Mouse (Mus musculus) kidney, postnatal 0 days (tissue): ENCODE results near the gene Fam122a. TPM values are rescaled to one million over a fixed set of nuclear protein-coding genes. Genes with fewer than 3 reads are reported as not detected.

ENCODE experiments used
- ATAC-seq: fragments of 200-750 bp; cut with Nextera tagmentation; replicated peaks from 2 replicates; pipeline ENCODE4 v1.8.0; 2017; ENCODE audit warnings: low read depth, moderate number of reproducible peaks, moderate TSS enrichment, moderate library complexity; ENCODE audit not compliant: low FRiP score
- DNase-seq: peaks from one replicate; pipeline ENCODE4 v3.0.0-alpha.2; 2016; ENCODE audit warnings: low spot score
- H3K27ac ChIP-seq: fragments of 300-500 bp; sonication (generic); 2 replicates; pipeline ENCODE4 v1.5.1; 2014; ENCODE audit warnings: mild to moderate bottlenecking
- H3K27me3 ChIP-seq: fragments of 300-500 bp; sonication (generic); 2 replicates; pipeline ENCODE4 v1.6.1; 2014; ENCODE audit warnings: low read length, mixed read lengths; ENCODE audit not compliant: insufficient read depth
- H3K36me3 ChIP-seq: fragments of 300-500 bp; sonication (generic); 2 replicates; pipeline ENCODE4 v1.6.1; 2014; ENCODE audit warnings: low read length, mixed read lengths; ENCODE audit not compliant: insufficient read depth
- H3K4me1 ChIP-seq: fragments of 300-500 bp; sonication (generic); replicated peaks from 2 replicates; pipeline ENCODE4 v1.6.1; 2014; ENCODE audit warnings: antibody characterized with exemption, low read length, mixed read lengths; ENCODE audit not compliant: insufficient read depth
- H3K4me2 ChIP-seq: fragments of 300-500 bp; sonication (generic); 2 replicates; pipeline ENCODE4 v1.6.1; 2014; ENCODE audit warnings: mild to moderate bottlenecking, low read length, moderate library complexity, mixed read lengths
- H3K4me3 ChIP-seq: fragments of 300-500 bp; sonication (generic); replicated peaks from 2 replicates; pipeline ENCODE4 v1.5.1; 2014; ENCODE audit warnings: low read depth, low read length
- H3K9ac ChIP-seq: fragments of 300-500 bp; sonication (generic); 2 replicates; pipeline ENCODE4 v1.6.1; 2014; ENCODE audit warnings: low read depth, low read length
- H3K9me3 ChIP-seq: fragments of 300-500 bp; sonication (generic); replicated peaks from 2 replicates; pipeline ENCODE4 v1.6.1; 2016; ENCODE audit warnings: low read length, inconsistent platforms, mixed read lengths
- CTCF ChIP-seq: IDR thresholded peaks from 2 replicates; pipeline ENCODE4 v1.5.1; 2016; ENCODE audit warnings: antibody characterized with exemption, low read depth, mild to moderate bottlenecking, moderate library complexity
- WGBS: fragments of 180-500 bp; shearing (Covaris S2); extraction: QIAGEN DNeasy Blood & Tissue Kit; methylation state at CpG from one replicate; pipeline ENCODE4 v1.1.7; 2014; 5-methylcytosine and 5-hydroxymethylcytosine counted together
- polyA plus RNA-seq: library from polyadenylated mRNA; unstranded; fragments of >200 nt; fragmentation: Nextera tagmentation; extraction: Ambion mirVana; gene quantifications from 2 replicates; pipeline ENCODE4 v1.2.1, GENCODE M21; 2015

The Fam122a gene
- polyA plus RNA-seq, 1 experiment from 2014 or later = 65.6 TPM

DNA sequence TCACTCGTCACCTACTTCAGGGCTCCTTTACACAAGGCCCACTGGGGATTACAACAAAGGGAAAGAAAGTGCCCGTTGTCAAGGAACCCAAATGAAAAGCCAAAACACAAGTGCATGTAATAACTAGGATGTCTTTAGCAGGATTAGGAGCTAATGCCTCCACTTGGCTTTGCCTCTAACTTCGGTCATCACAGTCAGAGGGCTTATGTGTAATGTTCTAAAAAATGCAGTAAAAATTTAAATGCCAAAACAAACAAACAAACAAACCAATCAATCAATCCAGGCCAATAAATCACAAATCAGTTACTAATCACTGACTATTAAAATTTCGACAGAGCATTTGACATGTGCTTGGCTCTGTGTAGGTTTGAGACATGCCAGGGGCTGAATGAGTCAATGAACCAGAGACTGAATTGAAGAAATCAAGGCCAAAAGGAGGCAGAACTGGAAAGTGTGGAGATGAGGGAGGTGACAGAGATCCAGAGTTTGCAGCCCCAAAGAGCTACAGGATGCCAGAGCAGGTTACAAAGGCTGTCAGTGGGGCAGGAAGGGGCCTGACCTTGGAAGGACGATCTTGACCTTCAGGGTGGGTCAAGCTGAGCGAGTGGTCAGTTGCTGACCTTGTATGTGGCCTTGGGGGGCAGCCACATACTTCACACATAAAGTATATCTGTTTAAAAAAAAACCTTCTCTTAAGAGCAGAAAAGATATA is 21.8 kb downstream of the Fam122a start:
- no peak for ATAC-seq

DNA sequence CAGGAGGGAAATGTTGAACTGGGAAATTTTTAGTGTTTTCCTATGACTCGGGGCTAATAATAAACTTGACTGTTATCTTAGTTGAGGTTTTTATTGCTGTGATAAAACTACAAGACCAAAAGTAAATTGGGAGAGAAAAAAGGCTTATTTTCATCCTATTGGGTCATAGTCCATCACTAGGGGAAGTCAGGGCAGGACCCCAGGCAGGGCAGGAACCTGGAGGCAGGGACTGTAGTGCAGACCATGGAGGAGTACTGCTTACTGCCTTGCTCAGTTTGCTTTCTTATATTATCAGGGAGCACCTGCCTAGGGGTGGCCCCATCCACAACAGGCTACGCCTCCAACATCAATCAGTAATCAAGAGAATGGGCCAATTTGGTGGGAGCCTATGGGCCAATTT is 22.7 kb downstream of the Fam122a start:
- H3K4me2 ChIP-seq = no peak overlapping the region
- no peak for TF ChIP-seq CTCF
- no peak for ATAC-seq
- 71% methylated on average over 2 of the region's 2 CpGs for WGBS
- DNase-seq = no peak
- H3K36me3 ChIP-seq = no peaks in the 10 kb centered on the region
- H3K27me3 ChIP-seq = no peaks in the 10 kb centered on the region
- no peak overlapping the region for H3K27ac ChIP-seq
- H3K4me1 ChIP-seq = no peaks in the 10 kb centered on the region
- no peaks in the 10 kb centered on the region for H3K9me3 ChIP-seq
- H3K9ac ChIP-seq = no peak overlapping the region
- no peak overlapping the region for H3K4me3 ChIP-seq

More for the DNA sequence above, 21.8 kb downstream of the Fam122a start:
- WGBS = 77% methylated on average over 6 of the region's 6 CpGs
- Histone ChIP-seq H3K9me3 (no peaks in the 10 kb centered on the region), H3K36me3 (no peaks in the 10 kb centered on the region), H3K4me1 (no peaks in the 10 kb centered on the region), H3K9ac (no peak overlapping the region), H3K4me3 (no peak overlapping the region), H3K27ac (no peak overlapping the region), H3K4me2 (no peak overlapping the region), H3K27me3 (no peaks in the 10 kb centered on the region)
- DNase-seq = no peak
- no peak for TF ChIP-seq CTCF

GRCm38 (mm10) chr19:24453379-24453778 is 23.8 kb downstream of the Fam122a start:
- TF ChIP-seq CTCF = no peak
- DNase-seq (no peak), ATAC-seq (no peak)
- no peaks in the 10 kb centered on the region for H3K27me3 ChIP-seq
- H3K9ac ChIP-seq = no peak overlapping the region
- WGBS = 78% methylated on average over 13 of the region's 13 CpGs
- no peaks in the 10 kb centered on the region for H3K4me1 ChIP-seq
- H3K9me3 ChIP-seq = no peaks in the 10 kb centered on the region
- H3K4me2 ChIP-seq = no peak overlapping the region
- H3K36me3 ChIP-seq = no peaks in the 10 kb centered on the region
- no peak overlapping the region for H3K27ac ChIP-seq
- H3K4me3 ChIP-seq = no peak overlapping the region

DNA sequence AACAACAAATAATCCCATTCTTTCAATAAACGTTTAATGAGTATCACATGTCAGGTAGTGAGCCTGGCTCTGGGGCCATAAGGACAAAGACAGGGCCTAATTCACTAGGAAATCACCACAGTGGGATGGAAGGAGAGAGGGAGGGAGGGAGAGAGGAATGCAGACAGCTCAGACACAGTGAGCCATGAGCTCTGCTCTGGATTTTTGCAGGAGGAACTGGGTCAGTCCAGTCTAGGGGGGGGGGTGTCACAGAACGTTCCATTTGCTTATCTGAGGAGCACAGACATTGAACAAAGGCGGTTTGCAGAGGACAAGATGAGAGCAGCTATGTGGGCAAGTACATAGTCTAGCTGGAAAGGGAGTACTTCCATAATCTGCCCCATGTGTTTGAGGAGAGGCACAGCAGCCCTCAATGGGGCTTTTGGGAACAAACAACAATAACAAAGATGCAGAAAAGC is 24.7 kb downstream of the Fam122a start:
- H3K4me2 ChIP-seq = no peak overlapping the region
- H3K27ac ChIP-seq = no peak overlapping the region
- no peaks in the 10 kb centered on the region for H3K36me3 ChIP-seq
- WGBS = 25% methylated on average over 3 of the region's 3 CpGs
- H3K4me3 ChIP-seq = no peak overlapping the region
- H3K9ac ChIP-seq = no peak overlapping the region
- TF ChIP-seq CTCF = no peak
- H3K27me3 ChIP-seq = no peaks in the 10 kb centered on the region
- DNase-seq = peak; percentile 29
- no peak for ATAC-seq
- H3K9me3 ChIP-seq = no peaks in the 10 kb centered on the region
- H3K4me1 ChIP-seq = no peaks in the 10 kb centered on the region

DNA sequence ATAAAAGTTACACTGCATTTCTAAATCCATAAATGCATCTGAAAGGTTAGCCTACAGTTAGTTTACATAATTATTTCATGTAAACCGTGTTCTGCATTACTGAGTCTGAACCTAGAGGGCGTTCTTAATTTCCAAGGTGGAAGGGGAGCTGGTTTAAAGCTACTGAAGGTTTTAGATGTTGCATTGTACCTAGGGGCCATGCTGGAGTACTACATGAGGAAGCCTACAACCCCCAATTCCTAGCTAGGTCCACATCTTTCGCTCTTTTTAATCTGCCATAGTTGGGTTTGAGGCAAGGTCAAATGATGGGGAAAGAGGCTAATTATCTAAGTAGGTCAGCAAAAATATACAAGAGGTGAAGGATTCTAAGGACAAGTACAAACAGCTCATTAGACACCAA is 25.5 kb downstream of the Fam122a start:
- 87% methylated on average over 3 of the region's 3 CpGs for WGBS
- H3K27ac ChIP-seq = no peak overlapping the region
- ATAC-seq (no peak), DNase-seq (no peak)
- H3K9me3 ChIP-seq = no peaks in the 10 kb centered on the region
- H3K9ac ChIP-seq = no peak overlapping the region
- no peaks in the 10 kb centered on the region for H3K27me3 ChIP-seq
- no peak overlapping the region for H3K4me3 ChIP-seq
- H3K4me2 ChIP-seq = no peak overlapping the region
- H3K36me3 ChIP-seq = no peaks in the 10 kb centered on the region
- TF ChIP-seq CTCF = no peak
- H3K4me1 ChIP-seq = no peaks in the 10 kb centered on the region

GRCm38 (mm10) chr19:24450740-24451139 is 26.4 kb downstream of the Fam122a start:
- no peaks in the 10 kb centered on the region for H3K27me3 ChIP-seq
- H3K36me3 ChIP-seq = no peaks in the 10 kb centered on the region
- H3K4me2 ChIP-seq = no peak overlapping the region
- no peak overlapping the region for H3K27ac ChIP-seq
- no peak overlapping the region for H3K9ac ChIP-seq
- H3K4me3 ChIP-seq = no peak overlapping the region
- H3K4me1 ChIP-seq = no peaks in the 10 kb centered on the region
- DNase-seq (no peak), ATAC-seq (no peak)
- TF ChIP-seq CTCF = no peak
- H3K9me3 ChIP-seq = no peaks in the 10 kb centered on the region
- 90% methylated on average over 8 of the region's 8 CpGs for WGBS

GRCm38 (mm10) chr19:24444322-24444721 is 32.8 kb downstream of the Fam122a start:
- no peak for ATAC-seq

More at GRCm38 (mm10) chr19:24444322-24444721, 32.8 kb downstream of the Fam122a start:
- no peak overlapping the region for H3K4me3 ChIP-seq
- WGBS = 90% methylated on average over 3 of the region's 3 CpGs
- DNase-seq = no peak
- no peak overlapping the region for H3K4me2 ChIP-seq
- no peaks in the 10 kb centered on the region for H3K36me3 ChIP-seq
- TF ChIP-seq CTCF = no peak
- no peaks in the 10 kb centered on the region for H3K4me1 ChIP-seq
- H3K27me3 ChIP-seq = no peaks in the 10 kb centered on the region
- no peak overlapping the region for H3K27ac ChIP-seq
- no peaks in the 10 kb centered on the region; the same call in 1 of the 2 replicates for H3K9me3 ChIP-seq
- no peak overlapping the region for H3K9ac ChIP-seq
